Mouse (Mus musculus): ENCODE results near the gene Pcgf1.

DNA sequence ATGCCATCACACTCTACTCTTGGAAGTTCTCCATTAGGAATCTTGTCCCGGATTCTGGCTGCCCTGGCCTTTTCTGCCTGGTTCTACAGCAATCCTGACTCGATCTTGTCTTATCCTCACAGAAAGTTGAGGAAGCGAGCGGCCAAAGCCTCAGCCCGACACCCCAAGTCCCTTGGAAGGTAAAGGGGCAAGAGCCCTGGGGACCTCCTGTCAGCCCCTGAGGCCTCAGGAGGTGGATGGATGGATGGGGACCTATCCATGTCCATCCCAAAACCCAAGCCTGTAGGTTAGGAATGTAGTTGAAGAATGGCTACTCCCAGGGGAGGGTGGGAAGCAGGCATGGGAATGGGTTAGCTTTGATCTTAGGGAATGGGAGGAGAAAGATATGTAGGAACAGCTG is 33.7 kb upstream of the Pcgf1 start:
- TF ChIP-seq CTCF (IDR thresholded peaks at IDR 0.05; ENCODE audit: control insufficient read depth, insufficient read depth, low read length): no peak
- TF ChIP-seq POLR2A (IDR thresholded peaks at IDR 0.05; ENCODE audit: borderline replicate concordance, control insufficient read depth, low read depth, low read length): no peak

Measured in bone marrow, adult 2 months (tissue).